Mouse (Mus musculus): ENCODE data around the gene Trim15. TPM values are rescaled to one million over a fixed set of nuclear protein-coding genes. Genes with fewer than 3 reads are reported as not detected.
"Not testable (repeated sequence)": the region's sequence is repeated elsewhere in the genome, so short reads cannot be mapped to it uniquely, and the experiment has no call there.

The Trim15 gene
- not detected for total RNA-seq (2021)
- long read RNA-seq, experiment 1 = 0 reads
- long read RNA-seq, experiment 2 = 0 reads

- no peak for DNase-seq
Observed at GRCm38 (mm10) chr17:36866719-36867527, at the start of gene Trim15. Trim15 (minus strand) TSS chr17:36867210.

- no peak for DNase-seq
Observed at GRCm38 (mm10) chr17:36915076-36915475, 48.1 kb upstream of the Trim15 start.

GRCm38 (mm10) chr17:36914108-36914507, 47.1 kb upstream of the Trim15 start:
- no peak for DNase-seq

- no peak for DNase-seq
Observed at GRCm38 (mm10) chr17:36912031-36912430, 45.0 kb upstream of the Trim15 start.

- no peak for DNase-seq
Observed at GRCm38 (mm10) chr17:36909802-36910201, 42.8 kb upstream of the Trim15 start.

- no peak for DNase-seq
Observed at GRCm38 (mm10) chr17:36908235-36908634, 41.2 kb upstream of the Trim15 start.

GRCm38 (mm10) chr17:36903651-36904050, 36.6 kb upstream of the Trim15 start:
- no peak for DNase-seq

- DNase-seq = no peak
Observed at GRCm38 (mm10) chr17:36900691-36901090, 33.7 kb upstream of the Trim15 start.

- DNase-seq = no peak
Observed at GRCm38 (mm10) chr17:36900001-36900400, 33.0 kb upstream of the Trim15 start.

GRCm38 (mm10) chr17:36899376-36899775, 32.4 kb upstream of the Trim15 start:
- DNase-seq = no peak

GRCm38 (mm10) chr17:36897552-36898205, 30.7 kb upstream of the Trim15 start, which contains the start of gene Trim31:
Trim31 (plus strand) TSS chr17:36898118.
- no peak for DNase-seq

GRCm38 (mm10) chr17:36897065-36897464, 30.1 kb upstream of the Trim15 start:
- no peak for DNase-seq

- DNase-seq = no peak
Observed at GRCm38 (mm10) chr17:36896583-36896982, 29.6 kb upstream of the Trim15 start.

- DNase-seq = no peak
Observed at GRCm38 (mm10) chr17:36893387-36893786, 26.4 kb upstream of the Trim15 start.

GRCm38 (mm10) chr17:36892362-36892761, 25.4 kb upstream of the Trim15 start:
- DNase-seq = no peak

- DNase-seq = not testable (repeated sequence)
Observed at GRCm38 (mm10) chr17:36891496-36891895, 24.5 kb upstream of the Trim15 start.

GRCm38 (mm10) chr17:36890073-36890903, 23.3 kb upstream of the Trim15 start, which contains the start of gene Trim40:
Trim40 (minus strand) TSS chr17:36890123.
- no peak for DNase-seq

GRCm38 (mm10) chr17:36885132-36885790, 18.3 kb upstream of the Trim15 start:
- no peak for DNase-seq

GRCm38 (mm10) chr17:36883350-36883749, 16.3 kb upstream of the Trim15 start:
- no peak for DNase-seq

GRCm38 (mm10) chr17:36874636-36875035, 7.6 kb upstream of the Trim15 start:
- DNase-seq = no peak

- no peak for DNase-seq
Observed at GRCm38 (mm10) chr17:36869955-36870810, 3.2 kb upstream of the Trim15 start.
